Mouse (Mus musculus) cerebral cortex, adult 2 months (tissue): Measurements from ENCODE around the gene Vangl1.

Source experiments
- WGBS: fragments of 180-500 bp; shearing (Covaris S2); methylation state at CpG from one replicate; pipeline ENCODE4 v1.1.7; 2018; 5-methylcytosine and 5-hydroxymethylcytosine counted together

Vangl1 gene

GRCm38 (mm10) chr3:102198446-102198845, 6.0 kb downstream of the Vangl1 start:
- WGBS: 71% methylated on average over 6 of the region's 6 CpGs

- 57% methylated on average over 5 of the region's 5 CpGs for WGBS
Measured at GRCm38 (mm10) chr3:102197746-102198145, 6.7 kb downstream of the Vangl1 start.

- WGBS: 92% methylated on average over 5 of the region's 5 CpGs
Measured at GRCm38 (mm10) chr3:102197152-102197551, 7.3 kb downstream of the Vangl1 start.

- WGBS: 93% methylated on average over 9 of the region's 9 CpGs
Measured at GRCm38 (mm10) chr3:102196166-102196565, 8.3 kb downstream of the Vangl1 start.

GRCm38 (mm10) chr3:102195762-102196161, 8.7 kb downstream of the Vangl1 start:
- WGBS: 86% methylated on average over 2 of the region's 2 CpGs

GRCm38 (mm10) chr3:102194291-102195051, 10.0 kb downstream of the Vangl1 start:
- WGBS: 34% methylated on average over 11 of the region's 11 CpGs

- 34% methylated on average over 20 of the region's 20 CpGs for WGBS
Measured at GRCm38 (mm10) chr3:102193488-102194290, 10.8 kb downstream of the Vangl1 start.

- WGBS: 66% methylated on average over 2 of the region's 2 CpGs
Measured at GRCm38 (mm10) chr3:102192621-102193020, 11.9 kb downstream of the Vangl1 start.

- WGBS: 77% methylated on average over 3 of the region's 3 CpGs
Measured at GRCm38 (mm10) chr3:102191575-102191974, 12.9 kb downstream of the Vangl1 start.

- WGBS: 59% methylated on average over 4 of the region's 4 CpGs
Measured at GRCm38 (mm10) chr3:102190015-102190414, 14.5 kb downstream of the Vangl1 start.

GRCm38 (mm10) chr3:102188972-102189371, 15.5 kb downstream of the Vangl1 start:
- WGBS: 59% methylated on average over 6 of the region's 6 CpGs

- WGBS: 85% methylated on average over 4 of the region's 4 CpGs
Measured at GRCm38 (mm10) chr3:102187401-102187800, 17.1 kb downstream of the Vangl1 start.

- 84% methylated on average over 5 of the region's 5 CpGs for WGBS
Measured at GRCm38 (mm10) chr3:102184721-102185120, 19.8 kb downstream of the Vangl1 start.

GRCm38 (mm10) chr3:102182601-102183000, 21.9 kb downstream of the Vangl1 start:
- WGBS: 90% methylated on average over 2 of the region's 2 CpGs

GRCm38 (mm10) chr3:102181191-102181590, 23.3 kb downstream of the Vangl1 start:
- 86% methylated on average over 4 of the region's 4 CpGs for WGBS

GRCm38 (mm10) chr3:102180746-102181145, 23.7 kb downstream of the Vangl1 start:
- 62% methylated on average over 7 of the region's 7 CpGs for WGBS

- WGBS: 95% methylated on average over 4 of the region's 4 CpGs
Measured at GRCm38 (mm10) chr3:102179869-102180268, 24.6 kb downstream of the Vangl1 start.

GRCm38 (mm10) chr3:102177837-102178615, 26.5 kb downstream of the Vangl1 start:
- WGBS: 96% methylated on average over 12 of the region's 12 CpGs

GRCm38 (mm10) chr3:102176116-102176515, 28.4 kb downstream of the Vangl1 start:
- 89% methylated on average over 5 of the region's 5 CpGs for WGBS

GRCm38 (mm10) chr3:102175701-102176100, 28.8 kb downstream of the Vangl1 start:
- 95% methylated on average over 18 of the region's 18 CpGs for WGBS

- WGBS: 75% methylated on average over 8 of the region's 8 CpGs
Measured at GRCm38 (mm10) chr3:102174118-102174865, 30.2 kb downstream of the Vangl1 start.
